Mouse (Mus musculus): ENCODE measurements around the gene Rptor.

Gene Rptor

GRCm38 (mm10) chr11:119733657-119733990 is 130.9 kb downstream of the Rptor start:
- no peak for DNase-seq (ENCODE audit: low read depth, low spot score)

- DNase-seq (ENCODE audit: low read depth, low spot score): no peak
These were observed 132.4 kb downstream of the Rptor start for GRCm38 (mm10) chr11:119735152-119735551.

GRCm38 (mm10) chr11:119738990-119739846 is 136.5 kb downstream of the Rptor start:
- no peak for DNase-seq (ENCODE audit: low read depth, low spot score)

GRCm38 (mm10) chr11:119741401-119741800 is 138.7 kb downstream of the Rptor start:
- no peak for DNase-seq (ENCODE audit: low read depth, low spot score)

- peak; percentile 7 for DNase-seq (ENCODE audit: low read depth, low spot score)
These were observed 141.7 kb downstream of the Rptor start for GRCm38 (mm10) chr11:119744436-119744835.

GRCm38 (mm10) chr11:119745333-119745732 is 142.6 kb downstream of the Rptor start:
- no peak for DNase-seq (ENCODE audit: low read depth, low spot score)

GRCm38 (mm10) chr11:119754459-119754858 is 151.8 kb downstream of the Rptor start:
- no peak for DNase-seq (ENCODE audit: low read depth, low spot score)

GRCm38 (mm10) chr11:119758214-119758613 is 155.5 kb downstream of the Rptor start:
- no peak for DNase-seq (ENCODE audit: low read depth, low spot score)

GRCm38 (mm10) chr11:119758705-119759327 is 156.1 kb downstream of the Rptor start:
- DNase-seq (ENCODE audit: low read depth, low spot score): no peak

GRCm38 (mm10) chr11:119762911-119763310 is 160.2 kb downstream of the Rptor start:
- DNase-seq (ENCODE audit: low read depth, low spot score): no peak

- no peak for DNase-seq (ENCODE audit: low read depth, low spot score)
These were observed 163.3 kb downstream of the Rptor start for GRCm38 (mm10) chr11:119766023-119766422.

- DNase-seq (ENCODE audit: low read depth, low spot score): no peak
These were observed 164.2 kb downstream of the Rptor start for GRCm38 (mm10) chr11:119766782-119767459.

GRCm38 (mm10) chr11:119767525-119767924 is 164.8 kb downstream of the Rptor start:
- DNase-seq (ENCODE audit: low read depth, low spot score): no peak

- no peak for DNase-seq (ENCODE audit: low read depth, low spot score)
These were observed 165.8 kb downstream of the Rptor start for GRCm38 (mm10) chr11:119768511-119768910.

GRCm38 (mm10) chr11:119769666-119770065 is 167.0 kb downstream of the Rptor start:
- DNase-seq (ENCODE audit: low read depth, low spot score): no peak

- DNase-seq (ENCODE audit: low read depth, low spot score): no peak
These were observed 168.3 kb downstream of the Rptor start for GRCm38 (mm10) chr11:119770985-119771384.

GRCm38 (mm10) chr11:119772896-119773295 is 170.2 kb downstream of the Rptor start:
- no peak for DNase-seq (ENCODE audit: low read depth, low spot score)

- DNase-seq (ENCODE audit: low read depth, low spot score): no peak
These were observed 172.5 kb downstream of the Rptor start for GRCm38 (mm10) chr11:119775076-119775760.

- no peak for DNase-seq (ENCODE audit: low read depth, low spot score)
These were observed 174.5 kb downstream of the Rptor start for GRCm38 (mm10) chr11:119777236-119777635.

GRCm38 (mm10) chr11:119777872-119778271 is 175.2 kb downstream of the Rptor start:
- no peak for DNase-seq (ENCODE audit: low read depth, low spot score)

GRCm38 (mm10) chr11:119780290-119780689 is 177.6 kb downstream of the Rptor start:
- DNase-seq (ENCODE audit: low read depth, low spot score): no peak

GRCm38 (mm10) chr11:119781165-119781564 is 178.5 kb downstream of the Rptor start:
- no peak for DNase-seq (ENCODE audit: low read depth, low spot score)

Data from embryo, embryonic 11.5 days (tissue).